Mouse (Mus musculus): ENCODE results near the gene Clstn3.
A peak's percentile ranks its signal among the peaks of the same experiment; 100 is the strongest.
"Not testable (repeated sequence)": the region's sequence is repeated elsewhere in the genome, so short reads cannot be mapped to it uniquely, and the experiment has no call there.

The Clstn3 gene

DNA sequence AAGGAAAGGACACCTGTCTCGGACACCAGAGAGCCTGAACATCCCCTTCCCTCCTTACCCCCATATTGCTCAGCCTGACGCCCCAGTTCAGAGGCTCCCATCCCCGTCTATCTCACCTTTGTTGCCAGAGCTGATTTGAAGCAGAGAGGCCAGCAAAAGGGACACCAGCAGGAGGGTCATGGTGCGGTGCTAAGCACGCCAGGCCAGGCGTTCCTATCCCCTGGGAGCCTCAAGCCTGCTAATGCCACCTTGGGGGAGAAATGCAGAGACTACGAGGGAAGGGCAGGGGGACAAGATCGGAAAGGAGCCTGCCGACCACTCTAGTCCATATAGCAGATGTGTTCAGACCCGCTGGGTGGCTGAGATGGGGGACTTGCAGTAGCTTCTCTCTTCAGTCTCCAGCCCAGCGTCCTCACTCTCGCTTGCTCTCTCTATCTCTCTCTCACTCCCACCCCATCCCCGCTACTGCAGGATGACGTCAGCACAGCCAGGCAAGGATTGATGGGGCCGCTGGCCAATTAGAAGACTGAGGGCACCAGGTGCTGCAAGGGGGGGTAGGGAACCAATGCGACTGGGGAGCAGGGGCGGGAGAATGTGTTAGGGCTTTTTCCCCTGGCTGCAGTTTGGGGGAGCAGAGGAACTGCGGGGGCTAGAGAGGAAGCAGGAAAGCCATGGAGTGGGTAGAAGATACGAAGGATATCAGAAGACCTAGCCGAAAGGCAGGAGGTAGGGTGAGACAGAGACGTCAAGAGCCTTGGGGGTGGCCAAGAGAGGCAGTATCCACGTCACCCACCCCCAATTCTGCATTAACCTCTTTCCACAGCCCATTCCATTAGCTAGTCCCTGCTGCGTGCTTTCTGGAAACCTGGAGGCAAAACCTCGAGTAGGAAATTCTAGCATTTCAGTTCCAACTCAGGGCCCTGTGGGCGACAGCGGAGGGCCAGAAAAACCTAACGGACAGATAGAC is at the start of gene Clstn3:
Gene Clstn3, minus strand, starts transcription at position 490 of the 967 bp plus-strand sequence.
- peak; percentile 83 for DNase-seq

DNA sequence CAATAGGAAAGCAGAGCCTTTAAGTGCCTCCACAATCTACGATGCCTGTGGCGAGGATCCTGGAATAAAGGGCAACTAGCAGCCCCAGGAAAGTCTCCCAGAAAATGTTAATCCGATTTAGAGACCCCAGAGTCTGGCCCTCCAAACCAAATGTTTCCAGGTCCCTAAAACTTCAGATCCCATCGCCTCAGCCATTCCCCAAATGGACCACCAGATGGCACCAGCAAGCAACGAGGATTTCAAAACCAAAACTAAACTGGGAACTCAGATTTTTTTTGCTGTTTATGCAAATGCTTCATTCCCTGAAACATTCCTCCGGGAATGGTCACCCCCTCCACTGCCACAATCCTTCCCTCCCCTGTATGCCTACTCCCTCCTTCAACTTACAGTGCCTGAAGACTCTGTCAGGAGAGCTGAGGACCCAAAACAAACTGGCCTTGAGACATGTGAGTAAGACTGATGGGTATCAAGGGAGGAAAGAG is 47.8 kb upstream of the Clstn3 start, which contains the start of gene C1ra:
Gene C1ra, plus strand, starts transcription at position 51 of the 482 bp plus-strand sequence.
- DNase-seq = peak; percentile 79

GRCm38 (mm10) chr6:124511936-124512335 is 47.3 kb upstream of the Clstn3 start:
- DNase-seq = no peak

GRCm38 (mm10) chr6:124509192-124509591 is 44.6 kb upstream of the Clstn3 start:
- DNase-seq = not testable (repeated sequence)

GRCm38 (mm10) chr6:124508292-124508691 is 43.7 kb upstream of the Clstn3 start:
- no peak for DNase-seq

DNA sequence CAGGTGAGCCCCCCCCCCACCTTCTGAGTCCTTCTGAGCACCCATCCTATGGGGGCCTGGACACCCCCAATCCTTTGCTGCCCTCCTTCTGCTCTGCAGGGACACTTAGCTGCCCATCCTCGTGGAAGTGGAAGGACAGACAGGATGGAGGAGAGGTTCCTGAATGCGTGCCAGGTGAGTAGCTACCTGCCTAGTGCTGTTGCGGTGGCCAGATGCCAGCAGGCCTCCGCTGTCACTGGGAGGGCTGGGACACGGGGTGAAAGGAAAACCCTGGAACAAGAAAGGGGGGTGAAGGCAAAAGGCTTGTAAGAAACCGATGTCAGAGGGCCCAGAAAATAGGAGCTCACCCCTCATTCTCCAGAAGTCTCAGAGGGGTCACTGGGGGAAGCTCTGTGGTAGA is 42.4 kb upstream of the Clstn3 start:
- DNase-seq = no peak

DNA sequence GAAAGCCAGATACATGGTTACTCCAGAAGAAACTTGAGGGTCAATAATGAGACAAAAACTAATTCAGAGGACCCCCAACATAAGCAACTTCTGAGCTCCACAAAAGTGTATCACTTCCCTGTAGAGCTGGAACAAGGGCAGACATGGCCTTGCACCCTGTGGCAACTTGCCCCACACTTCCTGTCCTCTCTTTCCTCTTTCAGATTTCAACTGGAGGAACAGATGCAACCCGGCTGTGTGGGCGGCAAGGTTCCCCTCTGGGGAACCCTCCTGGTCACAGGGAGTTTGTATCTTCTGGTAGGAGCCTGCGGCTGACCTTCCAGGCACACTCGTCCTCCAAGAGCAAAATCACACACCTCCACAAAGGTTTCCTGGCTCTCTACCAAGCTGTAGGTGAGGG is 40.4 kb upstream of the Clstn3 start:
- DNase-seq = no peak

GRCm38 (mm10) chr6:124502021-124502420 is 37.4 kb upstream of the Clstn3 start:
- DNase-seq = no peak

GRCm38 (mm10) chr6:124501473-124501872 is 36.9 kb upstream of the Clstn3 start:
- DNase-seq = no peak

- DNase-seq = no peak
These were observed 35.4 kb upstream of the Clstn3 start for GRCm38 (mm10) chr6:124499914-124500566.

- DNase-seq = no peak
These were observed 31.5 kb upstream of the Clstn3 start for GRCm38 (mm10) chr6:124496054-124496453.

GRCm38 (mm10) chr6:124493886-124494285 is 29.3 kb upstream of the Clstn3 start:
- peak; percentile 40 for DNase-seq

GRCm38 (mm10) chr6:124492842-124493561 is 28.4 kb upstream of the Clstn3 start, which contains the start of gene C1rl:
Gene C1rl (plus strand): TSS chr6:124493113.
- DNase-seq = peak; percentile 88

DNA sequence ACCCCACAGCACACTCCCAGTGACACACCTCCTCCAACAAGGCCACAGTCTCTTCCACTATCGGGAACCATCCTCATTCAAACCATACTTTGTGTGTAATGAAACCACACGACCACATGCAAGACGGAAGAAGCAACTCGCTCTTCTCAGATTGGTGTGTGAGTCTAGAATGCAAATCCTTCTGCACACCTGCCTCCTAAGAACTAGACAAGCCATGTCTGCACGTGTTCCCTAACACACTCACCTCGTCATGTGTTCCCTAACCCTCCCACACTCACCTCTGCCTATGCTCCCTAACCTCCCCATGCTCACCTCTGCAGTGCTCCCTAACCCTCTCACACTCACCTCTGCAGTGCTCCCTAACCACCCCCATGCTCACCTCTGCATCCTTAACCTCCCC is 26.8 kb upstream of the Clstn3 start:
- DNase-seq = no peak

DNA sequence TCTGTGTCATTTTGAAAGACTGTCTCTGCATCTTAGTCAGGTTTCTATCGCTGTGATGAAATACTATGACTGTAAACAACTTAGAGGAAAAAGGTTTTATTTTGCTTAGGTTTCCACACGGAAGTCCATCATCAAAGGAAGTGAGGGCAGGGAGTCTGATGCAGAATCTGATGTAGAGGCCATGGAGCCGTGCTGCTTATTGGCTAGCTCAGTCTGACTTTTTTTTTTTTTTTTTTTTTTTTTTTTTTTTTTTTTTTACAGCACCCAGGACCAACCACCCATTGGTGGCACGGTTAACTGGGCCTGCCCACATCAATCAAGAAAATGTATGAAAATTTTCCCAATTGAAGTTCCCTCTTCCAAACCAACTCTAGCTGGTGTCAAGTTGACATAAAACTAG is 24.4 kb upstream of the Clstn3 start:
- DNase-seq = no peak

GRCm38 (mm10) chr6:124487509-124487908 is 22.9 kb upstream of the Clstn3 start:
- DNase-seq = no peak

GRCm38 (mm10) chr6:124485414-124486144 is 21.0 kb upstream of the Clstn3 start:
- DNase-seq = no peak

DNA sequence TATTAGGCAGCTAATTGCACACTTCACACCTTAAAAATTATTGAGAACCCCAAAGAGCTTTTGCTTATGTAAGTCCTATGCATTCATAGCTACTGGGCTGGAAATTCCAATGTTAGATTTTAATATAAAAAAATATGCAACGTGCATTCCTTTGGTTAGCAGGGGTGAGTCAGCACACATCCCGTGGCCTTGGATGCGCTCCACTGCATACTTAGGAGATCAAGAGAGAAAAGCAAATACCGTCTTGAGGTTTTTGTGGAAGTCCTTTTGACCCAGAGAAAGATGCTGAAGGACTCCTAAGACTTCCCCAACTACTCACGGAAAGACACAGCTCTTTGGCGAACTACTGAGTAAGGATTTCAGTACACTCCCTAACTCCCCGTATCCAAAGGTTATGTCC is 20.3 kb upstream of the Clstn3 start:
- peak; percentile 36 for DNase-seq

GRCm38 (mm10) chr6:124483831-124484230 is 19.2 kb upstream of the Clstn3 start:
- not testable (repeated sequence) for DNase-seq

DNA sequence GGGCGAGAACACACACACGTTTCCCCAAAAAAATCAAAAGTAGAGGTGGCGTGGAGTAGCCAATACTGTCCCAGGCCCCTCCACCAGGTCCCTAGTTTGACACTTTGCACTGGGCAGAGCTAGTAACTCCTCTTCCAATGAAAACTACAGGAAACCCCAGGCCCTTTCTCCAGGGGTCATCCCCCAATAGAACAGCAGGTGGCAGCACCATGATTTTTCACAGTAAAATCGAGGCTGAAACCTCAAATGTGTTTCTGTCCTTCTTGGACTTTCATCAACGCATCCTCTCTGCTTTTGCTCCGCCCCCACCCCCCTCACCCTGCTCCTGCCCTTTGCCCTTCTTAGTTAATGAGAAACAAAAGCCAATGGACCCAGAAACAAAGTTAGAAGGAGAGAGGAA is 17.0 kb upstream of the Clstn3 start:
- DNase-seq = peak; percentile 82

GRCm38 (mm10) chr6:124480295-124480694 is 15.7 kb upstream of the Clstn3 start:
- peak; percentile 39 for DNase-seq

GRCm38 (mm10) chr6:124479573-124479930 is 15.0 kb upstream of the Clstn3 start:
- no peak for DNase-seq
